In the genomic region with DNA sequence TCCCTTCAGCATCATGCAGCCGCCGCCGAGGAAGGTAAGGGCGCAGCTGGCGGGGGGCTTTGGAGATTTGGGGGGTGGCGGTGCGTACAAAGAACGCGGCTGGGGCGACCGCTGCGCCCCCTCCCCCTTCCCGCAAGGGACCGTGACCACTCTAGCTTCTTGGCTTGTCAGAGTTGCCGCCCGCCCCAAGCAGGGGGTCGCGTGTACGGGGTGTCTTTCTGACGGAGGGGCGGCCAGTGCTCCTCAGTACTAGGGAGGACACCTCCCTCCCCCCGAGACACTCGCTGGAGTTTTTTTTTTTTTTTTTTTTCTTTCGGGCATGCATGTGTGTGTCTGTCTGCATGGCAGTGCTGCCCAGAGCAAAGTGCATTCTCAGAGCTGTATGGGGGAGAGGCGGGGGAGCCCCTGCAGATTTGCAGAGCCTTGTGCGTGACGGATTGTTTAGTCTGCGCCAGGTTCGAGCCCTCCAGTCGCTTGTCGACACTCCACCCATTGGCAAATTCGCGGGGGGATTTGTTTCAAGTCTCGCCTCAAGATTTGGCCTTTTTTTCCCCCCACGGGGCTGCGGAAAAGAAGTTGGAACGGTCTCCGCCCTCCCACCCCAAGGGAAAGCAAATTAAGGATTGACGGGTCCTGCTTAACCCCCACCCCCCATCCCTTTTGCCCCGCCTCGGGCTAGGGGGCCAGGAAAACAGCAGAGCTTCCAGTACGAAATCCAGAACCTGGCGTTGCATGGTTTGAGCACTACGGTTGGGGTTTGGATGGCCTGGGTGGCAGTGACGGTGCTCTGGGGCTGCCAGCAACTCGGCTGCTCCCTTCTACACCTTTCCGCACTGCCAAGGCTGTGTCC, we compare ENCODE assay signal across 9 mouse cellular contexts. TPM values are rescaled to one million over a fixed set of nuclear protein-coding genes. Genes with fewer than 3 reads are reported as not detected.
DNase-seq lines count a peak whose midpoint lies in the region; ATAC-seq lines count a peak whose summit lies in the region.
"Had no signal": no experiment of that assay in that cellular context is flagged by ENCODE, and none has a peak within 500 bp of the region (broad histone marks: within the 10 kb centered on the region; RNA-seq: fewer than 3 reads in every experiment).

No protein-coding gene starts in this region.

- peak overlapping the region; percentile 80 for H3K9ac ChIP-seq in stomach, embryonic 15.5 days

- peak overlapping the region; percentile 87 for H3K4me3 ChIP-seq in embryonic facial prominence, embryonic 10.5 days
- peak overlapping the region; percentile 73 for H3K4me3 ChIP-seq in stomach, embryonic 15.5 days (replicated peaks)

- intact Hi-C loops in heart, postnatal 25 days (cut with DNase I) = loop anchor here (2.0 to 5.0 kb wide), 3 partner anchors 122 to 178 kb away; no protein-coding TSS in a partner anchor

- H3K27ac ChIP-seq in embryonic facial prominence, embryonic 10.5 days (replicated peaks) = peak overlapping the region; percentile 94
- peak overlapping the region; percentile 96 for H3K27ac ChIP-seq in stomach, embryonic 15.5 days

- H3K27me3 ChIP-seq in embryonic facial prominence, embryonic 10.5 days (replicated peaks; ENCODE audit: low read depth, poor library complexity, severe bottlenecking) = no peaks in the 10 kb centered on the region; the same call in 1 of the 2 replicates
- no peaks in the 10 kb centered on the region for H3K27me3 ChIP-seq in stomach, embryonic 15.5 days (replicated peaks)
- H3K27me3 ChIP-seq: Patski had no signal

- H3K4me2 ChIP-seq in stomach, embryonic 15.5 days = peak overlapping the region; percentile 78

- peaks cover 32% of the 10 kb centered on the region for H3K36me3 ChIP-seq in embryonic facial prominence, embryonic 10.5 days (replicated peaks)
- H3K36me3 ChIP-seq in stomach, embryonic 15.5 days = peaks cover 4% of the 10 kb centered on the region; the same call in 1 of the 2 replicates

- peak; percentile 43 to 51 for DNase-seq in frontal cortex, postnatal 10 days (ENCODE audit: low spot score in 2 of 2)
- peak; percentile 63 for DNase-seq in NIH3T3 (ENCODE audit: low read depth)
- DNase-seq in embryonic facial prominence, embryonic 10.5 days (ENCODE audit: low spot score) = peak; percentile 63
- peak; percentile 18 for DNase-seq in heart, postnatal 25 days (ENCODE audit: low spot score)
- peak; percentile 29 to 39 for DNase-seq in layer of hippocampus, postnatal 14 days (ENCODE audit: low spot score in 2 of 2)
- DNase-seq in lung, postnatal 4 days = peak; percentile 49 to 62

- ATAC-seq in frontal cortex, adult (ENCODE audit: low TSS enrichment) = no peak
- ATAC-seq in stomach, embryonic 15.5 days (ENCODE audit: insufficient read depth, low FRiP score, low read depth) = no peak

- peaks cover 23% of the 10 kb centered on the region for H3K4me1 ChIP-seq in embryonic facial prominence, embryonic 10.5 days
- H3K4me1 ChIP-seq in stomach, embryonic 15.5 days = peaks cover 8% of the 10 kb centered on the region; the same call in 1 of the 2 replicates

- WGBS in embryonic facial prominence, embryonic 10.5 days = under 1% methylated on average over 47 of the region's 47 CpGs
- WGBS in stomach, embryonic 15.5 days = under 1% methylated on average over 47 of the region's 47 CpGs

- no peaks in the 10 kb centered on the region for H3K9me3 ChIP-seq in embryonic facial prominence, embryonic 10.5 days
- H3K9me3 ChIP-seq in stomach, embryonic 15.5 days = no peaks in the 10 kb centered on the region

RNA-seq across cellular contexts. Expression of a gene that starts 16.6 kb away (rescaled TPM):
- polyA plus RNA-seq in embryonic facial prominence, embryonic 10.5 days (2016; fragmentation: Nextera tagmentation; extraction: Ambion mirVana) = 18.7 and 20.9 TPM in 2 replicates
- total RNA-seq in heart, postnatal 25 days (2021) = 10 to 100 TPM; 20.1 to 29.1 TPM
- total RNA-seq in layer of hippocampus, postnatal 14 days (2021) = 10 to 100 TPM; 50.1 to 56.6 TPM
- polyA plus RNA-seq in stomach, embryonic 15.5 days (2015; fragmentation: Nextera tagmentation; extraction: Ambion mirVana) = 20.0 and 21.2 TPM in 2 replicates
